Mouse (Mus musculus): ENCODE results near the gene Adamts8. TPM values are rescaled to one million over a fixed set of nuclear protein-coding genes. Genes with fewer than 3 reads are reported as not detected.

Adamts8 gene
- polyA plus RNA-seq, 1 experiment from 2014 or later, result 12.7 TPM

GRCm38 (mm10) chr9:30953287-30953686 is 10.9 kb downstream of the Adamts8 start:
- H3K36me3 ChIP-seq (ENCODE audit: control insufficient read depth, insufficient read depth), result no peaks in the 10 kb centered on the region
- no peak overlapping the region for H3K9ac ChIP-seq (ENCODE audit: low read length)
- H3K4me2 ChIP-seq (ENCODE audit: low read depth, low read length), result no peak overlapping the region
- no peaks in the 10 kb centered on the region for H3K27me3 ChIP-seq (ENCODE audit: control insufficient read depth, insufficient read depth, low read length)
- no peak overlapping the region for H3K27ac ChIP-seq (ENCODE audit: low read length)
- WGBS, result 52% methylated on average over 8 of the region's 8 CpGs
- no peaks in the 10 kb centered on the region for H3K9me3 ChIP-seq (replicated peaks; ENCODE audit: control insufficient read depth, low read length)
- H3K4me3 ChIP-seq (ENCODE audit: low read length), result no peak overlapping the region
- peaks cover 18% of the 10 kb centered on the region for H3K4me1 ChIP-seq (ENCODE audit: control insufficient read depth, insufficient read depth, low read length)
- no peak for ATAC-seq (replicated peaks; ENCODE audit: extremely low read depth, insufficient read depth, low FRiP score)

GRCm38 (mm10) chr9:30955246-30955645 is 12.9 kb downstream of the Adamts8 start:
- ATAC-seq (replicated peaks; ENCODE audit: extremely low read depth, insufficient read depth, low FRiP score), result no peak
- no peak overlapping the region for H3K27ac ChIP-seq (ENCODE audit: low read length)
- H3K9me3 ChIP-seq (replicated peaks; ENCODE audit: control insufficient read depth, low read length), result no peaks in the 10 kb centered on the region

GRCm38 (mm10) chr9:30963780-30964179 is 21.4 kb downstream of the Adamts8 start:
- Histone ChIP-seq H3K9me3 (replicated peaks; ENCODE audit: control insufficient read depth, low read length) (no peaks in the 10 kb centered on the region), H3K27me3 (ENCODE audit: control insufficient read depth, insufficient read depth, low read length) (no peaks in the 10 kb centered on the region), H3K27ac (ENCODE audit: low read length) (no peak overlapping the region), H3K4me3 (ENCODE audit: low read length) (no peak overlapping the region), H3K4me1 (ENCODE audit: control insufficient read depth, insufficient read depth, low read length) (peaks cover 3% of the 10 kb centered on the region; the same call in 1 of the 2 replicates), H3K4me2 (ENCODE audit: low read depth, low read length) (no peak overlapping the region), H3K36me3 (ENCODE audit: control insufficient read depth, insufficient read depth) (no peaks in the 10 kb centered on the region), H3K9ac (ENCODE audit: low read length) (no peak overlapping the region)
- ATAC-seq (replicated peaks; ENCODE audit: extremely low read depth, insufficient read depth, low FRiP score), result no peak
- WGBS, result 76% methylated on average over 4 of the region's 4 CpGs

More at GRCm38 (mm10) chr9:30955246-30955645, 12.9 kb downstream of the Adamts8 start:
- H3K4me1 ChIP-seq (ENCODE audit: control insufficient read depth, insufficient read depth, low read length), result peaks cover 11% of the 10 kb centered on the region
- H3K9ac ChIP-seq (ENCODE audit: low read length), result no peak overlapping the region
- H3K4me2 ChIP-seq (ENCODE audit: low read depth, low read length), result no peak overlapping the region
- H3K4me3 ChIP-seq (ENCODE audit: low read length), result no peak overlapping the region
- no peaks in the 10 kb centered on the region for H3K27me3 ChIP-seq (ENCODE audit: control insufficient read depth, insufficient read depth, low read length)
- no peaks in the 10 kb centered on the region for H3K36me3 ChIP-seq (ENCODE audit: control insufficient read depth, insufficient read depth)
- 85% methylated on average over 9 of the region's 9 CpGs for WGBS

GRCm38 (mm10) chr9:30964685-30965084 is 22.3 kb downstream of the Adamts8 start:
- Histone ChIP-seq H3K27me3 (ENCODE audit: control insufficient read depth, insufficient read depth, low read length) (no peaks in the 10 kb centered on the region), H3K9ac (ENCODE audit: low read length) (no peak overlapping the region), H3K4me2 (ENCODE audit: low read depth, low read length) (no peak overlapping the region), H3K36me3 (ENCODE audit: control insufficient read depth, insufficient read depth) (no peaks in the 10 kb centered on the region), H3K27ac (ENCODE audit: low read length) (peak overlapping the region; percentile 33), H3K9me3 (replicated peaks; ENCODE audit: control insufficient read depth, low read length) (no peaks in the 10 kb centered on the region), H3K4me1 (ENCODE audit: control insufficient read depth, insufficient read depth, low read length) (peaks cover 3% of the 10 kb centered on the region; the same call in 1 of the 2 replicates), H3K4me3 (ENCODE audit: low read length) (no peak overlapping the region)
- WGBS, result 52% methylated on average over 10 of the region's 10 CpGs
- ATAC-seq (replicated peaks; ENCODE audit: extremely low read depth, insufficient read depth, low FRiP score), result peak; percentile 28; the same call in 1 of the 2 replicates

- no peak for ATAC-seq (replicated peaks; ENCODE audit: extremely low read depth, insufficient read depth, low FRiP score)
- peaks cover 3% of the 10 kb centered on the region; the same call in 1 of the 2 replicates for H3K4me1 ChIP-seq (ENCODE audit: control insufficient read depth, insufficient read depth, low read length)
- no peak overlapping the region for H3K4me3 ChIP-seq (ENCODE audit: low read length)
- no peak overlapping the region for H3K4me2 ChIP-seq (ENCODE audit: low read depth, low read length)
- no peaks in the 10 kb centered on the region for H3K27me3 ChIP-seq (ENCODE audit: control insufficient read depth, insufficient read depth, low read length)
- no peaks in the 10 kb centered on the region for H3K9me3 ChIP-seq (replicated peaks; ENCODE audit: control insufficient read depth, low read length)
- 39% methylated on average over 7 of the region's 7 CpGs for WGBS
- no peak overlapping the region for H3K27ac ChIP-seq (ENCODE audit: low read length)
- no peak overlapping the region for H3K9ac ChIP-seq (ENCODE audit: low read length)
- no peaks in the 10 kb centered on the region for H3K36me3 ChIP-seq (ENCODE audit: control insufficient read depth, insufficient read depth)
Observed at GRCm38 (mm10) chr9:30966881-30967280, 24.5 kb downstream of the Adamts8 start.

GRCm38 (mm10) chr9:30968130-30968529 is 25.8 kb downstream of the Adamts8 start:
- no peak for ATAC-seq (replicated peaks; ENCODE audit: extremely low read depth, insufficient read depth, low FRiP score)
- 71% methylated on average over 6 of the region's 6 CpGs for WGBS
- Histone ChIP-seq H3K9me3 (replicated peaks; ENCODE audit: control insufficient read depth, low read length) (no peaks in the 10 kb centered on the region), H3K4me2 (ENCODE audit: low read depth, low read length) (no peak overlapping the region), H3K4me1 (ENCODE audit: control insufficient read depth, insufficient read depth, low read length) (peaks cover 3% of the 10 kb centered on the region; the same call in 1 of the 2 replicates), H3K36me3 (ENCODE audit: control insufficient read depth, insufficient read depth) (no peaks in the 10 kb centered on the region), H3K27me3 (ENCODE audit: control insufficient read depth, insufficient read depth, low read length) (no peaks in the 10 kb centered on the region), H3K9ac (ENCODE audit: low read length) (no peak overlapping the region), H3K4me3 (ENCODE audit: low read length) (no peak overlapping the region), H3K27ac (ENCODE audit: low read length) (no peak overlapping the region)

GRCm38 (mm10) chr9:30970001-30970400 is 27.6 kb downstream of the Adamts8 start:
- no peak overlapping the region for H3K9ac ChIP-seq (ENCODE audit: low read length)
- no peaks in the 10 kb centered on the region for H3K36me3 ChIP-seq (ENCODE audit: control insufficient read depth, insufficient read depth)
- H3K4me1 ChIP-seq (ENCODE audit: control insufficient read depth, insufficient read depth, low read length), result peaks cover under 1% of the 10 kb centered on the region; the same call in 1 of the 2 replicates
- ATAC-seq (replicated peaks; ENCODE audit: extremely low read depth, insufficient read depth, low FRiP score), result no peak
- H3K27me3 ChIP-seq (ENCODE audit: control insufficient read depth, insufficient read depth, low read length), result no peaks in the 10 kb centered on the region
- no peak overlapping the region for H3K4me2 ChIP-seq (ENCODE audit: low read depth, low read length)
- H3K27ac ChIP-seq (ENCODE audit: low read length), result no peak overlapping the region
- WGBS, result 59% methylated on average over 3 of the region's 3 CpGs
- no peaks in the 10 kb centered on the region for H3K9me3 ChIP-seq (replicated peaks; ENCODE audit: control insufficient read depth, low read length)
- H3K4me3 ChIP-seq (ENCODE audit: low read length), result no peak overlapping the region

- WGBS, result 39% methylated on average over 4 of the region's 4 CpGs
- Histone ChIP-seq H3K4me2 (ENCODE audit: low read depth, low read length) (no peak overlapping the region), H3K4me3 (ENCODE audit: low read length) (no peak overlapping the region), H3K36me3 (ENCODE audit: control insufficient read depth, insufficient read depth) (no peaks in the 10 kb centered on the region), H3K27ac (ENCODE audit: low read length) (no peak overlapping the region), H3K27me3 (ENCODE audit: control insufficient read depth, insufficient read depth, low read length) (no peaks in the 10 kb centered on the region), H3K9me3 (replicated peaks; ENCODE audit: control insufficient read depth, low read length) (0 out of 2 replicates have a peak, but pooled peaks cover 3% of the 10 kb centered on the region), H3K9ac (ENCODE audit: low read length) (no peak overlapping the region), H3K4me1 (ENCODE audit: control insufficient read depth, insufficient read depth, low read length) (peaks cover 8% of the 10 kb centered on the region)
- ATAC-seq (replicated peaks; ENCODE audit: extremely low read depth, insufficient read depth, low FRiP score), result no peak
Observed at GRCm38 (mm10) chr9:30971967-30972366, 29.6 kb downstream of the Adamts8 start.

- ATAC-seq (replicated peaks; ENCODE audit: extremely low read depth, insufficient read depth, low FRiP score), result peak; percentile 75
- H3K9ac ChIP-seq (ENCODE audit: low read length), result no peak overlapping the region
- H3K36me3 ChIP-seq (ENCODE audit: control insufficient read depth, insufficient read depth), result no peaks in the 10 kb centered on the region
- H3K4me3 ChIP-seq (ENCODE audit: low read length), result no peak overlapping the region
- peak overlapping the region; percentile 66 for H3K27ac ChIP-seq (ENCODE audit: low read length)
- 55% methylated on average over 11 of the region's 11 CpGs for WGBS
- H3K4me2 ChIP-seq (ENCODE audit: low read depth, low read length), result no peak overlapping the region
- H3K9me3 ChIP-seq (replicated peaks; ENCODE audit: control insufficient read depth, low read length), result 0 out of 2 replicates have a peak, but pooled peaks cover 3% of the 10 kb centered on the region
- H3K27me3 ChIP-seq (ENCODE audit: control insufficient read depth, insufficient read depth, low read length), result no peaks in the 10 kb centered on the region
- peaks cover 16% of the 10 kb centered on the region for H3K4me1 ChIP-seq (ENCODE audit: control insufficient read depth, insufficient read depth, low read length)
Observed at GRCm38 (mm10) chr9:30976339-30977023, 34.1 kb downstream of the Adamts8 start.
